Mouse (Mus musculus): Measurements from ENCODE around the gene Topors. TPM values are rescaled to one million over a fixed set of nuclear protein-coding genes. Genes with fewer than 3 reads are reported as not detected.
A peak's percentile ranks its signal among the peaks of the same experiment; 100 is the strongest.
"Not testable (repeated sequence)": the region's sequence is repeated elsewhere in the genome, so short reads cannot be mapped to it uniquely, and the experiment has no call there.

Topors gene
- polyA plus RNA-seq, 1 experiment: 20.6 TPM

GRCm38 (mm10) chr4:40299169-40299568, 29.5 kb upstream of the Topors start:
- 32% methylated on average over 5 of the region's 5 CpGs for WGBS
- Histone ChIP-seq H3K4me3 (replicated peaks; ENCODE audit: control insufficient read depth, low read depth, low read length) (no peak overlapping the region), H3K27ac (ENCODE audit: control insufficient read depth, insufficient read depth, low read depth, low read length, poor library complexity) (no peak overlapping the region), H3K4me1 (ENCODE audit: control insufficient read depth, insufficient read depth, low read length) (peaks cover under 1% of the 10 kb centered on the region)
- no peak for TF ChIP-seq CTCF (IDR thresholded peaks at IDR 0.05; ENCODE audit: control insufficient read depth, insufficient read depth, low read length)
- TF ChIP-seq POLR2A (IDR thresholded peaks at IDR 0.05; ENCODE audit: borderline replicate concordance, control insufficient read depth, low read depth, low read length): no peak

GRCm38 (mm10) chr4:40291511-40291910, 21.9 kb upstream of the Topors start:
- WGBS: 91% methylated on average over 11 of the region's 11 CpGs
- not testable (repeated sequence) for H3K4me1 ChIP-seq (ENCODE audit: control insufficient read depth, insufficient read depth, low read length); H3K27ac ChIP-seq (ENCODE audit: control insufficient read depth, insufficient read depth, low read depth, low read length, poor library complexity); H3K4me3 ChIP-seq (replicated peaks; ENCODE audit: control insufficient read depth, low read depth, low read length)

- no peak overlapping the region for H3K4me3 ChIP-seq (replicated peaks; ENCODE audit: control insufficient read depth, low read depth, low read length)
These were observed 19.4 kb upstream of the Topors start for GRCm38 (mm10) chr4:40289046-40289445.

GRCm38 (mm10) chr4:40287415-40287814, 17.8 kb upstream of the Topors start:
- H3K27ac ChIP-seq (ENCODE audit: control insufficient read depth, insufficient read depth, low read depth, low read length, poor library complexity): no peak overlapping the region
- no peak overlapping the region for H3K4me3 ChIP-seq (replicated peaks; ENCODE audit: control insufficient read depth, low read depth, low read length)
- H3K4me1 ChIP-seq (ENCODE audit: control insufficient read depth, insufficient read depth, low read length): peaks cover 1% of the 10 kb centered on the region; the same call in 1 of the 2 replicates
- 24% methylated on average over 6 of the region's 6 CpGs for WGBS
- no peak for TF ChIP-seq CTCF (IDR thresholded peaks at IDR 0.05; ENCODE audit: control insufficient read depth, insufficient read depth, low read length)

More at GRCm38 (mm10) chr4:40289046-40289445, 19.4 kb upstream of the Topors start:
- TF ChIP-seq CTCF (IDR thresholded peaks at IDR 0.05; ENCODE audit: control insufficient read depth, insufficient read depth, low read length) (no peak), POLR2A (IDR thresholded peaks at IDR 0.05; ENCODE audit: borderline replicate concordance, control insufficient read depth, low read depth, low read length) (no peak)
- no peak overlapping the region for H3K27ac ChIP-seq (ENCODE audit: control insufficient read depth, insufficient read depth, low read depth, low read length, poor library complexity)
- 85% methylated on average over 2 of the region's 2 CpGs for WGBS
- H3K4me1 ChIP-seq (ENCODE audit: control insufficient read depth, insufficient read depth, low read length): peaks cover 1% of the 10 kb centered on the region; the same call in 1 of the 2 replicates

GRCm38 (mm10) chr4:40285582-40285981, 15.9 kb upstream of the Topors start:
- Histone ChIP-seq H3K27ac (ENCODE audit: control insufficient read depth, insufficient read depth, low read depth, low read length, poor library complexity) (no peak overlapping the region), H3K4me1 (ENCODE audit: control insufficient read depth, insufficient read depth, low read length) (peaks cover 1% of the 10 kb centered on the region; the same call in 1 of the 2 replicates), H3K4me3 (replicated peaks; ENCODE audit: control insufficient read depth, low read depth, low read length) (no peak overlapping the region)
- 12% methylated on average over 4 of the region's 4 CpGs for WGBS
- TF ChIP-seq POLR2A (IDR thresholded peaks at IDR 0.05; ENCODE audit: borderline replicate concordance, control insufficient read depth, low read depth, low read length): no peak
- peak; percentile 27 for TF ChIP-seq CTCF (IDR thresholded peaks at IDR 0.05; ENCODE audit: control insufficient read depth, insufficient read depth, low read length)

GRCm38 (mm10) chr4:40279276-40279900, 9.7 kb upstream of the Topors start, which contains the start of gene Ndufb6:
TSS of gene Ndufb6 (minus strand) at chr4:40279421.
- TF ChIP-seq POLR2A (IDR thresholded peaks at IDR 0.05; ENCODE audit: borderline replicate concordance, control insufficient read depth, low read depth, low read length) (peak; percentile 74; the same call in 1 of the 2 replicates), CTCF (IDR thresholded peaks at IDR 0.05; ENCODE audit: control insufficient read depth, insufficient read depth, low read length) (no peak)
- Histone ChIP-seq H3K4me1 (ENCODE audit: control insufficient read depth, insufficient read depth, low read length) (no peaks in the 10 kb centered on the region; the same call in 1 of the 2 replicates), H3K4me3 (replicated peaks; ENCODE audit: control insufficient read depth, low read depth, low read length) (peak within 1 kb of the TSS; percentile 82), H3K27ac (ENCODE audit: control insufficient read depth, insufficient read depth, low read depth, low read length, poor library complexity) (peak within 1 kb of the TSS; percentile 88)
- under 1% methylated on average over 36 of the region's 36 CpGs for WGBS

- under 1% methylated on average over 21 of the region's 21 CpGs for WGBS
- peak overlapping the region; percentile 88; the same call in 1 of the 2 replicates for H3K27ac ChIP-seq (ENCODE audit: control insufficient read depth, insufficient read depth, low read depth, low read length, poor library complexity)
- peak overlapping the region; percentile 82 for H3K4me3 ChIP-seq (replicated peaks; ENCODE audit: control insufficient read depth, low read depth, low read length)
- H3K4me1 ChIP-seq (ENCODE audit: control insufficient read depth, insufficient read depth, low read length): no peaks in the 10 kb centered on the region; the same call in 1 of the 2 replicates
- TF ChIP-seq CTCF (IDR thresholded peaks at IDR 0.05; ENCODE audit: control insufficient read depth, insufficient read depth, low read length) (no peak), POLR2A (IDR thresholded peaks at IDR 0.05; ENCODE audit: borderline replicate concordance, control insufficient read depth, low read depth, low read length) (no peak)
These were observed 9.2 kb upstream of the Topors start for GRCm38 (mm10) chr4:40278880-40279275.

GRCm38 (mm10) chr4:40268835-40269234, 815 bp downstream of the Topors start:
- WGBS: under 1% methylated on average over 16 of the region's 16 CpGs
- Histone ChIP-seq H3K4me3 (replicated peaks; ENCODE audit: control insufficient read depth, low read depth, low read length) (peak overlapping the region; percentile 97), H3K27ac (ENCODE audit: control insufficient read depth, insufficient read depth, low read depth, low read length, poor library complexity) (peak overlapping the region; percentile 98), H3K4me1 (ENCODE audit: control insufficient read depth, insufficient read depth, low read length) (peaks cover 1% of the 10 kb centered on the region; the same call in 1 of the 2 replicates)
- TF ChIP-seq CTCF (IDR thresholded peaks at IDR 0.05; ENCODE audit: control insufficient read depth, insufficient read depth, low read length): no peak
- TF ChIP-seq POLR2A (IDR thresholded peaks at IDR 0.05; ENCODE audit: borderline replicate concordance, control insufficient read depth, low read depth, low read length): 0 out of 2 replicates have a peak, but pooled peaks have one; percentile 9
